Mouse (Mus musculus) frontal cortex, postnatal 14 days (tissue): ENCODE results near the gene Pcsk6.

Source experiments
- DNase-seq, 2 experiments: peaks; one replicate each; pipeline ENCODE4 v3.0.0; 2022; ENCODE audit warnings: low spot score in 2 of 2

The Pcsk6 gene

DNA sequence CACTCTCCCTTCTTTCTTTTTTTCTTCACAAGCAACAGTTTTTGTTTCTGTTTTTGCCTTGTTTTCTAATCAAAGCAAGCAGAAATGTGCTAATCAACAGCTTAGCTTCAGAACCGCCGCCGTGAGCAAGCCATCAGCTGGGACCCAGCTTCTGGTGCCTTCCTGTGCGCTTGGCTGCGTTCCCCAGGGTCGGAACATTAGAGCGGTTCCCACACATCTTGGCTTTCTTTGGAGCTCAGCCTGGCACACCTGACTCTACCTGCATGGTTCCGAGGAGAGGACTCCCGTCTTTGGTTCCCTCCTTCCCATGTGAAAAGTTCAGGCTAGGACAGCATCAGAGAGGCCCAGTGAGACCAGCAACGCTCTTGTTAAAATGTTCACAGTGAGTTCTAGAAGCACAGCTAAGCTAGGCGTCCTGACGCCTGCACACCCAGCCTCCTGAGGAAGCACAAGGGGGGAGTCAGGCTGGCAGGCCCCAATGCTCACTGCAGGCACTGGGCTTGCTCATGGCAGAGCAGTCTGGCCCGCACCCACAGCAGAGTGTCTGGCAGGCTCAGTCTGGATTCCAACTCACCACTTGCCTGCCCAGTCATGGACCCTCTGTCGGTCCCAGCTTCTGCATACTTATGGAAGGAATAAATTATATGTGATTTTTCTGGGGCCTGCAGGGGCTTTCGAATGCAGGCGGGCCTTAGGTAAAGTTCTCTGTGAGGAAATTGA is 139.7 kb downstream of the Pcsk6 start:
- DNase-seq = no peak

DNA sequence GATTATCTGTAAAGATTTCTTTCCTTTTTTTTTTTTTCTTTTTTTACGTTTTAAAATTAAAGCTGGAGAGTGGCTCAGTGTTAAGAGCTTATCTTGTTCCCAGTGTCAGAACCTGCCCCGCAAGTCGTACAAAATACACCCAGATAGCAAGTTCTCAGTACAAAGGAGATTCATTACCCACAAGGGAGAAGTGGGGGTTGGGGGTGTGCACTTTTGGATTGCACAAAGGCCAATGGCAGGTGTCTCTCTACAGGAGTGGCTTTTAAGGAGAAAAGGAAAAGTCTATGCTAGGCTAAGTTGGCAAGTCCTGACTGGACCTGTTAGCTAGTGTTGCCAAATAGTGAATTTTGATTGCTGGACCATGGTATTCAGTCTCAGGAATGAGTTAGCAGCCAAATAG is 140.3 kb downstream of the Pcsk6 start:
- no peak for DNase-seq

DNA sequence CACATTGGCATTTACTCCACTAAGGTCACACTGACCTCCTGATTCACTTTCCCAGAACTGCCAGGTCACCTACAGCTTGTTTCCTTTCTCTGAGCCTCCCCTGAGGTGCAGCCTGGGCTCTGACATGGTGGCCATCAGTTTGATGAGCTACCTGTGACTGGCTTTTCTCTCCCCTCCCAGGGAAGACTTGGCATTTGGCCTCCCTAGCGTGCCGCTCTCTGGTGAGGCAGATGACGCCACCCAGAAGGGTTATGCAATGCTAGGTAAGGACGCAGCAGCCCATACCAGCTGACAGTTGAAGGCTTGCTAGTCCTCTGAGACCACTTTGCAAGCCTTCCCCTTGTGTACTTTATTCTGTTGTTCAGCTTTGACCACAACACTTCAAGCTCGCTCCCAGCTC is 141.9 kb downstream of the Pcsk6 start:
- no peak for DNase-seq

DNA sequence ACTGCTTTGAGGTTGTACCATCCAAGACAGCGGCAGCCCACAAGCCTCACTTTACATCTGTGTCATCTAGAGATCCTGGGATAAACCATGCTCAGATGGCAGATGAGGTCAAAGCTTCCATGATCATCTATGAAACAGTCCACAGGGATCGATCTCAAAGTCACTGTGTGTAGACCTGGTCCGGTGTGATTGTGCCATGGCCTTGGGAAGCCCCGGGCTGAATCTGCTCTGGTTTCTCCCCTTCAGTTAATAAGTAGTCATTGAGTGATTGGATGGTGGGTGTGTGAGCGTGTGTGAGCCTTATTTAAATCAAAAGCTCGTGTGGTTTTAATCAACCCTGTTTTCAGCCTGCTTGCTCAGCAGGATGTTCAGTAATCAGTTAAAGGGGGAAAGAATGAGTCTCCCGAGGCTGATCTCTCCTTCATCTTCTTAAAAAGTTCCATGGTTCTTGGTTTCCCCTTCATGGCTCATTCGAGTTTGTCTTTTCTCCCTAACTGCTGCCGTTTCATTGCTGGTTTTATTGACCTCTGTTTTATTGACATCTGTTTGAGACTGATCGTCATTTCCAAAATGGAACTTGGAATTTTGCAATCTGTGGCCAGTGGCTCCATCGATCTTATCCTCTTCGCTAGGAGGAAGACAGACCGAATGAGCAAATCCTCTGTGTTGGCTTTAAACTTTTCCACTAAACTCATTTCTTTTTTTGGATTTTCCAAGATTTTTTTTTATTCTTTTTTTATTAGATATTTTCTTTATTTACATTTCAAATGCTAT is 142.5 kb downstream of the Pcsk6 start:
- DNase-seq = no peak

DNA sequence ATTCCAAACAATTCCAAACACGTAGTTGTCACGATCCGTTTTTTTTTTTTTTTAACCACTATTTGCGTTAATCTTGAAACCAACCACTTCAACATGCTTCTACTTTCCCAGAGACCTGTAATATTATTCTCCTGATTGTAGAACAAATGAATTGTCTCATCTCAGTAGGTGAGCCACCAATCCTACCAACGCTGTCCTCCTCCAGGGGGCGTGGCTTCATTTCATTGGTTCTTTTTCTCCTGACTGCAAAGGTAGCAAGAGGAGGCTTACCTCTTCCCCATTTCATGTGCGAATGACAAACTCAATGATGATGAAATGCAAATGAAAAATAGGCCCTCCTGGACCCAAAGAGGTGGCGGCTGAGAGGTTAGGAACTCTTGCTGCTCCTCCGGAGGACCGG is 143.5 kb downstream of the Pcsk6 start:
- DNase-seq = no peak

DNA sequence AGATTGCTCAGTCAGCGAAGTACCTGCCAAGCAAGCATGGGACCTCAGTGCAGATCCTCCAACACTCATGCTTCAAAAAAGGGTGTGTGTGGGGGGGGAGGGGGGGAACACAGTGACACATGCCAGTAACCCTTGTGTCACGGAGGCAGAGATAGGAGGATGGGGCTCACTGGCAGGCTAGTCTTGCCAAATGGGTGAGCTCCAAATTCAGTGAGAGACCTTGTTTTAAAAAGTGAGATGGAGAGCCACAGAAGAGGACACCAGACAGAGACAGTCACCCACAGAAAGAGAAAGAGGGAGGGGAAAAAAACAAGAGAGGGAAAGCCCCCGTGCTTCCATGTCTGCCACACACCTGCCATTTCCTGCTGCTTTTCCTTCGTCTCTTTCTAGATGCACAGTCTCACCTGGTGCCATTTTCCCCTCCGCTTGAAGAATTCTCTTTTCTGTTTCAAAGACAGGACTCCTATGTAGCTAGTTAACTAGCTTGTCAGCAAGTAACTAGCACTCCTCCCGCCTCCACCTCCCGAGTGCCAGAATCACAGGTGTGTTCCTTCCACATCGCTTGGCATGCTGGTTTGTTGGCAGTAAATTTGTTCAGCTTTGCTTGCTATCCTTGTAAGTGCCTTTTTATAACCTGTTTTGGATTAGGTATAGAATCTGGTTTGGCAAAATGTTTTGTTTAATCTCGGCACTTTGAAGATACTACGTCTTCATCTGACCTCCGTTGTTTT is 146.8 kb downstream of the Pcsk6 start:
- DNase-seq = no peak

DNA sequence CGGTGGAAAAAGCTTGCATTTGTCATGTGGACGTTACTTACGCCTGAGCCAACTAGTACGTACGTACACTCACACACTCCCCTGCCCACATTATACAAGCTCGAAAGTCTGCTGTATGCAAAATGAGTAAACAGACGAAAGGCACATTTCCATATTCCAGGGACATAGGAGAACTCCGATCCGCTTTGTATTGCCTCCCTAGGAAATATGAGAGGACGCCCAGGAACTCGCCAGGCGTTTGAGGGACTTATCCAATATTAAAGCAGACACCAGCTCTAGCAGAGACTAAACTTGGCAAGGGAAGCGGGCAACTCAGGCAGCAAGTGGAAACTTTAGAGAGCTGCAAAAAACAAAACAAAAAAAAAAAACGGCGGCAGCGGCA is 147.3 kb downstream of the Pcsk6 start:
- DNase-seq = no peak

DNA sequence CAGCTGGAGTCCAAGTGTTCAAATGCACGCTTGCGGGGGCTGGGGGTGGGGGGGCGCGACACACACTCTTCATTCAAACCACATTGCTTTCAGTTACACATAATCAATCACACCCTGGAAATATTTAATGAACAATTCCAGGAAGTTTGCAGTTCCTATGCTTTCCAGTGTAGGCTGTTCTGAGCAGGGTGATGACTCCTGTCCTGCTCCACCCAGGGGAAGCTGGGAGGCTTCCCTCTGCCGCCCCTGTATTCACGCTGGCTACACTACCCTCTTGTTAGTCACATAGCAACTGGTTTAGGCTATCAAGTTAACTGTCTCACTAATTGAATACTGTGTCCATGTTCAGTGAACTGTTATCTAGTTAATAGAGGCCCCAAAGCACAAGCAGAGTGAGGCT is 149.0 kb downstream of the Pcsk6 start:
- no peak for DNase-seq

DNA sequence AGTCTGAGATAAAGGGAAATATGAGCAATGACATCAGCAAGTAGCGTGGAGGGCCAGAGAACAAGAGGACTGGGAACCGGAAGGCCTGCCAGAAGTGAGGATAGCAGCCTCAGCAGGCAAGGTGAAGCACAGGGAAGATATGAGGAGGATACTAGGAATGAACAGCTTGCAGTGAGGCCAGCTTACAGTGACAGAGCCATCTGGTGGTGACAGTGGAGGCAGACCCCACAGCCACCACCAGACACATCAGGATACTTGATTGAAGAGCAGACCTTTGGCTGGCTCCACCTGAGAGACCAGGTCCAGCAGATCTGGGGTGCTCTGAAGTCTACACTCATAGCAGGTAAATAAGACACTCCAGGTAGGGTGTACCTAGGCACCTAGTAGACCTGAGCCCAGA is 166.2 kb downstream of the Pcsk6 start:
- DNase-seq = peak in 1 of 2 experiments; percentile 25

DNA sequence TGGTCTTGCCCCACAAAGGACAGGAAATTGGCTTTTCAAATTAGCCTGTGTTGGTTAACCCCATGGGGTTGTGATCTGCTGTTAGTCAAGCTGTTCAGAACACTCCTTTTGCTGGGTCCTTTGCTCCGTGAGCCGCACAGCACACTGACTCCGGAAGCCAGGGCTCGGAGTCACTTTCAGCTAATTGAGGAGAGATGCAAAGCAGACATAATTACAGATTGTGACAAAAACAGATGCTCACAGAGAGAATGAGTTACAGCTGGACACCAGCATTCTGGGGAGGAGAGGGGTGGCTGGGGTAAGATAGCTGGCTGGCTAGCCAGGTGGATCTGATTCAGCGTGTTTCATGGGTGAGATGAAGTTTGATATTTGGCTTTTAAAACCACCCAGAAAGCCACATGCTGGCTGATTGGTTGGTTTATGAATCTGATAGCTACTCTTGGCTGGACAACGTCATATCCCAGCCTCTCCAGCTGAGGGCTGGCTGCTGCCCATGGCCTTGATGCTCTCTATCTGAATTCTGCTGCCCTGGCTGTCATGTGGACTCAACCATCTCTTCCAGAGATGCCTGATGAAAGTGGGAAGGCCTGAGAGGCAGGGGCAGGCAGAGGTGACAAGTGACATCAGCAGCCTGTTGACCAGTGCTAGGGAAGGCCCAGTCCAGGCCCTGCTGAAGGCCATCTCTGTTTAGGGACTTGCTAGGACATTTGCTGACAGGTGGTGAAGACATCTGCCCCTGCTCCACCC is 167.4 kb downstream of the Pcsk6 start:
- DNase-seq = no peak

DNA sequence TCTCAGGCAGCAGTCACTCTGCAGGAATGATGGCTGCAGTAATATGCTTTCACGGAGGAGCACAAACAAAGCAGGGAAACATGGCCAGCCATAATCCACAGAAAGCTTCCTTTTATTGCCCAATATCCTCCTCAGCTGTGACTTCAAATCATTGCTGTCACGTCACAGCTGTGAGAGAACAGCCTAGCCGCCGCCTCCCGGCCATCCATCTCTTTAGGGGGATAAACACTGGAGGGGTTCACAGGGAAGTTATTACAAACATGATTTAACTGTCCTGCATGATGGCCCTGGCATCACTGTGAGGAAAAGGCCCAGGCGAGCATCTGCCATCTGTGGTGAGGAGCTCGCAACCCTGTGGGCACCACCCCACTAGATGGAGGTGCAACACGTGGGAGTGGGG is 175.3 kb downstream of the Pcsk6 start:
- no peak for DNase-seq

DNA sequence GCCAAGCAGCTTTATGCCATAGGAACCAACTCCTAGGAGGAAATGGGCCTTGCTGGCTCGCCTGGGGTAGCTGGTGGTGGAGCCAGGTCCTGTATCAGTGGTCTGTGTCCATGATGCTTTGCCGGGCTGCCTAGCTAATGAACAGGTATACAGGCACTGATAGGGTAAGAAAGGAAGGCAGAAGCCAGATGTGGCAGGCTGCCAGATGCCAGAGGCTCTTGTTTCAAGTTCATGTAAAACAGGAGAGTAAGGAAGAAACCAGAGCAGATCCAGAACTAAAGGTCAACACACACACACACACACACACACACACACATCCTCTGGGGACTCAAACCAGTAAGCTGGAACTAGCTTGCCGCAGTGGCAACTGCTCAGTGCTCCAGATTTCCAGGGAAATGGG is 176.7 kb downstream of the Pcsk6 start:
- DNase-seq = no peak

DNA sequence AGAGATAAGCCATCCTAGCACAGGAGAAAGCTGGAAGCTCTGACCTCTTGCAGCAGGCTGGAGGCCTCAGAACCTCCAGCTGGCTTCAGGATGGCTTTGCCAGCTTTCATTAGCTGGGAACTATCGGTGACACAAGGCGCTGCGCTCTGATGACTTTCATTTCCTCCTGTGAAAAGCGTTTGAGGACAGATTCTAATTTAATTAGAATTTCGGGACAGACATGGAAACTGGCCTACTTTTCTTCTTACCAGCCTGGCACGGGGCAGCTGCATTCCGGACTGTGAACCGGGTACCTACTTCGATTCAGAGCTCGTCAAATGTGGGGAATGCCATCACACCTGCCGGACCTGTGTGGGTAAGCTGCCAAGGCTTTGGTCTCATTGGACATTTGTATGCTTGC is 177.2 kb downstream of the Pcsk6 start:
- no peak for DNase-seq

DNA sequence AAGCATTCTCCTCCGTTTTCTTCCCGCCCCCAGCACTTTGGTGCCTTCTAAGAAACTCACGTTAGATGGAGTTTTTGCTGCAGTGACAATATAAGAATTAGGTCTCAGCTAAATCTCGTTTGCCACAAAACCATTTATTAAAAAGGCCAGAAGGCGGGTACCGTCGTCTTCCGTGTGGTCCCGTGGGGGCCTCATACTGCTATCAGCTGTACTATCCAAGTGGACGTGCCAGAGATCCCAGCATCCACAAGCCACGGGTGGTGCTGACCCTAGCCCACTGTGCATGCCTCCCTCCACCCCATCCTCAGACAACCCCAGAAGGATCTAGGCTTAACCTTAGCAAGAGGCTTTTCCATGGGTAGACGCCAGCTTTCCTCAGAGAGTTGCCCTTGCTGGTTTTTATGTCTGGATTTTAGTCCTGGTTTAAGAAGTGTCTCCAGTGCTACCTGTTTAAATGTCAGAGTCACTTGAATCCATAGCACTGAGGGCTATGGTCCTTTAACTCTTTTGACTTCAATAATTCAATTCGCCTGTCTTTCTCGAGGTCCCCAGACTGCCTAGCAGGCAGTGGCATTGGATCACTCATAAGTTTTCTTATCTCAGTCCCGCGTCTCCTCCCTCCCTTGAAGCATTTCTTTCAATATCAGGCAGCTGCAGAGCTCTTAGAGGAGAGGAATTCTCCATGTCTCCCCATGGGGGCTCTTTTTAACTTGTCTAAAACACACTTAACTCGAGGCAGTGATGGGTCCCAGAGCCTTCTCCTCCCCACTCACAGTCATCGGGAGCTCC is 178.7 kb downstream of the Pcsk6 start:
- DNase-seq = no peak

DNA sequence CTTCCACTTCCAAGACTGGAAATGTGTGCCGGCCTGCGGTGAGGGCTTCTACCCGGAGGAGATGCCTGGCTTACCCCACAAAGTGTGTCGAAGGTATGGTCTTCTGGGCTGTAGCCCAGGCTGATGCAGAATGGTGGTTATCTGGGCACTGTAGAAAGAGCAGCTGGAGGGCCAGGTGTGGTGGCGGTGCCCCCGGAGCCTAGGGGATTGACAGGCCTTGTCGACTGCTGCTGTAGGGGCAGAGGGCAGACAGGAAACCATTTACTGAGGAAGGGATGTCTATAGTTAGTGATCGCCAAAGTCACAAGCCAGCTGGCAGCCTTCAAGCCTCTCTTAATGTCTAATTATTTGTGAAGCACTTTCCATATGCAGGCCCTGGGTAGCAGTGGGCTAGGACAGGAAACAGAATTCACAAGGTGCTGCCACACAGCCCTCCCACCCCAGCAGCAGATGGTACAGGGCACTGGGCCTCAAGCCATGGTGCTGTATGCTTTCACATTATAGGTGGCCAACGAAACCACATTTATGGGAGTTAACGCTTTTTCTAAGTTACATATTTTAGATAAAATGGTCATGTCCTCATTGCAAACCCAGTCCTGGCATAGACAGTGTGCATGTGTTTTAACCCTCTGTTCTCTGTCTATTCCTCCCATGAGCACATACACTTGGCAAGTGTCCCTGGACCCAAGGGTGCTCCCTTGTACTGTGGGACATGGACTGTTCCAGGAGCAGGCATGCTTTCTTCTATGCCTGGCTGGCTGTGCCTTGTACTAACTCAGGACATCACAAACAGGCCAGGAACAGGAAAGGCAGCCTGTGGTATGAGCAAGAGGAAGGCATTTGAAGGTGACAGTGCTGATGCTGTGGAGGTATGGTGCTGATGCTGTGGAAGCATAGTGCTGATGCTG is 182.3 kb downstream of the Pcsk6 start, which contains the start of gene Gm45213:
Gm45213 (plus strand) TSS at position 51 of the 908 bp plus-strand sequence.
- DNase-seq = no peak

DNA sequence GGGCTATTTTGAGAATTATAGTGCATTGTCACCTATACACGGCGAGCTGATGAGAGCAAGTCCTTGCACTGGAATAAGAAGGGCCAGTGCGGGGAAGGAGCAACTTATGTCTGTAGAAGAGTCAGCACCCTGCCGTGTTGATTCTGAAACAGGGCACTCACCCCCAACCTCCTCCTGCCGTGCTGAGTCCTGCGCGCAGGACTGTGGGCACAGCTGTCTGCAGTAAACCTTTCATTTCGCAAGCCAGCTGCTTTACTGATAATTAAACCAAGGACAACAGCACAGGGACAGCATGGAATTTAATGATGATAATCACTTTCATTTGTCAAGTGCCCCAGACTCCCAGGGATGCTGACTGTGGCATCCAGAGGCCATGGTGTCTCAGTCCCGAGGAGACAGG is 183.1 kb downstream of the Pcsk6 start:
- no peak for DNase-seq

DNA sequence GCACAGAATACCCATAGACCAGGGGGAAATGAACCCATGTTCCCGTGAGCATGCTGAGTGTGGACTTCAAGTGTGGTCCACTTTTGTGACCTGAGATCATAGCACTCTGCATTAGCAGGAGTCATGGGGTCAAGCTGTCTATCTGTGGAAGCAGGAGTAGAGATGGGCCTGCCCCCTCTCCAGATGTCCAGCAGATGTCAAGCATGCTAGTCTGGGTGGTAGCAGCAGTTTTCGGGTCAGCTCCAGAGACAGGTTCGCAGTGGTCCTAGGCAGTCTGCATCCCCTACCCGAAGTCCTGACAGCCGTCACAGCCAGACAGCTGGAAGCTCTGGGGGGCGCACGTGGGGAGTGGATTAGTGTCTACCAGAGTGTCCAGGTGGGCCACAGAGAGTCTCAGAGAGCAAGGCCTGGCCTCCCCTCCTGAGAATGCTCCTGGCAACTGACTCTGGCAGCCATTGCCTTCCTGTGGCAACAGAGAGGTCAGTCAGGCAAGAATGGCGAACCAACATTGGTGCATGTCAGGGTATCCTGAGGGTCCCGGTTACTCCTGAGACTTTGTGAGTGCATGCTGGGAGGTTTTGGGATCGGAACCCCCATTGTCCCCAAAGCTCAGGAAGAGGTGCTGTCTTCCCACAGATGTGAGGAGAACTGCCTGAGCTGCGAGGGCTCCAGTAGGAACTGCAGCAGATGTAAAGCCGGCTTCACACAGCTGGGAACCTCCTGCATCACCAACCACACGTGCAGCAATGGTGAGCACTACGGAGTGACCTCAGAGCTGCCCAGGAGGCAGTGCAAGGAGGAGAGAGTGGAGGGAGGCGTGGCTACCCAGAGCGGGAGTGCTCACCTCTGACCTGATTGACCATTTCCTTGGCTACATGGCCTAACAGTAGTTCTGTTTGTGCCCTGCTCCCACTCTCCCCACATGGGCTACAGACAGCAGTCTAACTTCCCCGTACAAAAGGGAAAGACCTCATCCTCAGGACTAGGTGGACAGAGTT is 185.7 kb downstream of the Pcsk6 start:
- no peak for DNase-seq

DNA sequence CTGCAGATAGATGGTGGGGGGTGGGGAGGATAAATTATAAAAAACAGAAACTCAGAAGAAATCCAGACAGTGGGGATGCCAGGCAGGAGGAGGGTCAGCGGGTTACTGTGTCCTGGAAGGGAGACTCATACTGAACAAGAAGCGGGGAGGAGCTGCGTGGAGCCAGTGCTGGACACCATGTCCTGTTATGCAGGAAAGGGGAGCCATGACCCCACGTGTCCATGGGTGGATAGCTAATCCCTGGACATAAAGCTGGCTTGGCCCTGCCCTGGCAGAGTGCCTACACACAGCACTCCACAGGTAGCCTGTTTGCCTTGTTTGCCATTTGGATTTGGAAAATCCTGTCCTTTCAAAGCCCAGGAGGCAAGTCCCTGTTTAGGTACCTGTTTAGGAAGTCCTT is 186.4 kb downstream of the Pcsk6 start:
- no peak for DNase-seq
